Mouse (Mus musculus) mouse trophoblast stem cell (cell line): Measurements from ENCODE around the gene Eea1.
"Not testable (repeated sequence)": the region's sequence is repeated elsewhere in the genome, so short reads cannot be mapped to it uniquely, and the experiment has no call there.

Experiments used
- in situ Hi-C, 2 experiments: fragments of 300-500 bp; cut with MseI, MboI; formaldehyde crosslinking; loops; 2 replicates in 1 of 2; 3 replicates in 1 of 2; pipeline ENCODE4 v1.15.1; 2025

Eea1 gene

DNA sequence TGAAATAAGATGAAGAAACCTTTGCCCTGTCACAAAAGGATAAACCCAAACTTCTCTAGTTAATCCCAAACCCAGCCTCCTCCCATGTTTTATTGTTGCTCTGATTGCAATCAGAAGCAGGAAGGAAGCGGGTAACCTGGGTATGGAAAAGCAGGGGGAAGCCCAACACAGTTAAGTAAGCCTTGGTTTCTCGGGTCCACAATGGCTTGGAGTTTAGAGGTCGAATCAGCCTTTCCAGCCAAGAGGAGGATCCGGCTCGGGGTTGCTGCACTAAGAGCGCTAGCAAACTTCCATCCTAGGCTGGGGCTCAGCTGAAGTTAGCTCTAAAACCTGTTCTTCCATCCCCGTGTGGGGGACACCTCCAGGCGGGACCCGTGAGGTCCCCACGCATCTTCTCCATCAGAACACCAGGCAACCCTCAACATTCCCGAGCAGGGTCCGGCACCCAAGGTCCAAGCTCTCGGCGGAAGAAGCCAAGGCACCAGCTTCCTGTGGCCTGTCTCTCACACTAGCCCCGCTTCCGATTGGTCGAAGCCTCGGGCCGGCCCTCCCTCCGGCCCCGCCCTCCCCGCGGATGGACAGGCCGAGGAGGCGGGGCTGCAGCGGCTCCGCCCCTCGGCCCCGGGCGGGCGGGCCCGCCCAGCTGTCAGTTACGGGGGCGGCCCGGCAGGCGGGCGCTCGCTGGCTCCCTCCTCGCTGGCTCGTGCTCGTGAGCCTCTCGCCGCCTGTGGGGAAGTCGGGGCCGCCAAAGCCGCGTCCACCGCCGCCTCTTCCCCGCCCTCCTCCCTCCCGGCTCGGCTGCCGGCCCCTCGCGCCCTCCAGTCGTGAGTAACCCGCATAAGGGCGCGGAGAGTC is at the start of gene Eea1:
Gene Eea1 (plus strand): TSS at position 605 of the 855 bp plus-strand sequence.
- in situ Hi-C loops = no loop called here

DNA sequence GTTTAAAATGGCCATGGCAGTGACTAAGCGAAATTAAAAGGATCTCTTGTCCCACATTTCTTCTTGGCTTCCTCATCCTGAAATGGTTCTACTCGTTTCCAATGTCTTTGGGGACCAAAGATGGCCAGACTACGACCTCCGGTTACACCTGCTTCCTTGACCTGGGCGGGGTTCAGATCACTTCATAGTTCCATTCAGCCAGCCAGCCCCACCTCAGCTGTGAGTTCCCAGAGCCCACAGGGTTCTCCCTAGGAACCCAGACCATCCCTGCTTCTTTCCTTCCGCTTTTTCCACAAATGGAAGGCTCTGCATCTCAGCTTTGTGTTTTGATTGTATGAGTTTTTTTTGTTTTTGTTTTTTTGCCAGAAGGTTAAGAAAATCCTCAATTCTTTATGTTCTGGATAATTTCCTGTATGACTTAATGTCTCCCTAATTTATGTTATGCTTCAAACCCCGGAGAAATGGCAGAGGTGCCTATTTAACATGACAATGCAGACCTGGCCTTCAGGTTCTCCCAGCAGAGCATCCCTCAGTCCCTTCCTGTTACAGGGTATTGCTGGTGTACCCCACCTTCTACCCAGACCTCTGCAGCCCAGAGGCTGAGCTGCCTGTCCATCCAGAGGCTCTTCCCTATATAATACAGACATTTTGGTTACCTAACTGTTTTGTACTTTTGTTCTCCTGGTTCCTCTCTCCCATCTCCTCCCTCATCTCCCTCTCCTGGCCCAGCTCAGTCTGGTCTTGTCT is 49.1 kb upstream of the Eea1 start:
- in situ Hi-C loops = loop anchor here (5.0 to 10.0 kb wide), 2 partner anchors 337 to 339 kb away; no protein-coding TSS in a partner anchor

DNA sequence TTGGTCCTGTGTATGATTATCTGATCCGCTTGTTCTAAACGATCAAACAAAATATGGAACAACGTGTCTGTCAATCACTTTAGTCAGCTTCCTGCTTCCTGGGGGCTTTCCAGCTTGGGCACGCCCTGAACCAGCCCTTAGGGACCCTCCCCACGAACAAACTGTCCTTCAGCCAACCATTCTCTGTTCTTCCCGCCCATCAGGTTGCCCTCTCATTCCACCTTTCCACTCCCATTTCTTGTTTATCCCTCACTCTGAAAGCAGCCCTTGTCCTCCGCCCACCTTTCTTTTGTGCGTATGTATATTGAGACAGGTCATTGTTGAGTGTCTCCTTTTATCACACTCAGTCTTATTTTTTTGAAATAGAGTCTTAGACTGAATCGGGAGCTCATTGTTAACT is 48.3 kb upstream of the Eea1 start:
- in situ Hi-C loops = loop anchor here (5.0 to 10.0 kb wide), 2 partner anchors 337 to 340 kb away; no protein-coding TSS in a partner anchor

DNA sequence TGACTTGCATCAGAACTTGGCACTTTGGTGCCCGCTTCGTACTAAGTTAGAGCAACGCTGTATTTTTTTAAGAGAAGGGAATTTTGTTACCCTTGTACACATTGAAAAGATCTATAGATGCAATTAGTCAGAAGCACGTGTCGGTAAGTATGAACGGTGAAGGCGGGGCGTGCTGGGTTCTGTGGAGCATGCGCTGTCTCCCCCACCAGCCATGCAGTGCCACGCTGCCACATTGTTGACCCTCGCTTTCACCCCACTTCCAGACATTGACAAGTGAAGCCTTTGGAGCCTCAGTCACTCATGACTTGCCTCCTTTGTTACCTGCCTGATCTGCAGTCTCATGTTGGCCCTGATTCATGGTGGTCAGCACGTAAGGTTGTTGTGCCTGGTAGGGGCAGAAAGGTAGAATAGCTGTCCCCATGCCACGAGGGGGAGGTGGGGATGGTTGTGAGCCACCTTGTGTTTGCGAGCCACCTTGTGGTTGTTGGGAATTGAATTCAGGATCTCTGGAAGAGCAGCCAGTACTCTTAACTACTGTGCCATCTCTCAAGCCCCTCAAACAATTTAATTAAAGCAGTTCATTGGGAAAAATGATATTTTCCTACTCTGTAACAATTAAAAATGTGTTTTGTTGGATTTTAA is 47.0 kb upstream of the Eea1 start:
- in situ Hi-C loops = loop anchor here (5.0 to 10.0 kb wide), 2 partner anchors 339 to 341 kb away; no protein-coding TSS in a partner anchor

DNA sequence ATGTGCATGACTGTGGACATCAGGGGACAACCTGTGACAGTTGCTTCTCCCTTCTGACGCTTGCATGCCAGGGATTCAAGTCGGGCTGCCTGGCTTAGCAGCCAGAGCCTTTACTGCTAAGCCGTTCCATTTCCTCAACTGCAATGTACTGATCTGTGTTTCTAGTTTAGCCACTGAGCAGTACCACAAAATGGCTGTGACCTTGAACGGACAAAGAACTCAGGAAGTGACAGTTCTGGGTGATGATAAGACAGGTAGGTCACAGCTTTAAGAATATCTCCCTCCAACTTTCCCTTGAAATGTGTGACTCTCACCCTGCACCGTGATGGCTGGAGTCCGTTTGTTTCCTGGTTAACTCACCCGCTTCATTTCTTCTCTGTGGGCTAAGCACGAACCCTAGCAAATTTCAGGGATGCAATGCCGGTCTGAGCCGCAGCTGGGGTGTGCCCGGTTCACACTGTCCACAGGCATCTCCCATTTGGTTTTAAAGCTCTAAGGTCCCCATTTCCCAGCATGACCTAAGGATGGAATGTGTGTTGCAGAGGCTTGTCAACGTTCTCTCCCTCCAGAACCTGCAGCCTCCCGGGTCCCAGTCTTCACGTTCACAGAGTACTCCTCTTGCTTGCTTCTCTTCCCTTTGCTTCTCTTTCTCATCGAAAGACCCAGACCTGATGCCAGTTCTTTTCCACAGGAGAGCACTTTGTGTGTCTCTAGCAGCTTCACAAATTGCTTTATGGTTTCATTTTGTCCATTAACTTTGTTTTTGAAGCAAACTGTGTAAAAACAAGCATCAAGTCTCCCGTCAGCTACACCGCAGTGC is 46.2 kb upstream of the Eea1 start:
- in situ Hi-C loops = loop anchor here (5.0 to 10.0 kb wide), 2 partner anchors 339 to 342 kb away; no protein-coding TSS in a partner anchor

DNA sequence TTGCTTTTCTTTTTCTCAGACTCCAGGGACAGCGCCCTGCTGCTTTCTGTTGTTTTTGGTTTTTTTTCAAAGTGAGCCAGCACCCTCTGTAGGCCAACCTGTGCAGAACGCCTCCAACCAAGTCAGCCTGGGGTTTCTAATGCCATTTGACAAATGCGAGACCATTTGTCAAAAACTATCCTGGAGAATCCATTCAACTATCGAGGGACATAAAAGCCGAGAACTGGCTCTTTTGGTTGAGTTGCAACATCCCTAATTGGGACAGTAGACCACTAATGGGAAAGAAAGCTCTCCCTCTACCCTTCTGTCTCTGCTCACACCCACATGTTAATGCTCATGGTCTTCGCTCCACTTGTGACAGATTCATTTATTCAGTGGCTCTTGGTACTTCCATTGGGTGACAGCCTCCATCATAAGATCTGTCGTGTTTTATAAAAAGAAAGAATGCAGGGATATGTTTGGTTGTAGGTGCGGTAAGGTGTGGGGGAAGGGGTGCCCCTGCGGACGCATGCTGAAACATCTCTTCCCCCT is 45.5 kb upstream of the Eea1 start:
- in situ Hi-C loops = loop anchor here (5.0 to 10.0 kb wide), 3 partner anchors 142 to 343 kb away; no protein-coding TSS in a partner anchor

DNA sequence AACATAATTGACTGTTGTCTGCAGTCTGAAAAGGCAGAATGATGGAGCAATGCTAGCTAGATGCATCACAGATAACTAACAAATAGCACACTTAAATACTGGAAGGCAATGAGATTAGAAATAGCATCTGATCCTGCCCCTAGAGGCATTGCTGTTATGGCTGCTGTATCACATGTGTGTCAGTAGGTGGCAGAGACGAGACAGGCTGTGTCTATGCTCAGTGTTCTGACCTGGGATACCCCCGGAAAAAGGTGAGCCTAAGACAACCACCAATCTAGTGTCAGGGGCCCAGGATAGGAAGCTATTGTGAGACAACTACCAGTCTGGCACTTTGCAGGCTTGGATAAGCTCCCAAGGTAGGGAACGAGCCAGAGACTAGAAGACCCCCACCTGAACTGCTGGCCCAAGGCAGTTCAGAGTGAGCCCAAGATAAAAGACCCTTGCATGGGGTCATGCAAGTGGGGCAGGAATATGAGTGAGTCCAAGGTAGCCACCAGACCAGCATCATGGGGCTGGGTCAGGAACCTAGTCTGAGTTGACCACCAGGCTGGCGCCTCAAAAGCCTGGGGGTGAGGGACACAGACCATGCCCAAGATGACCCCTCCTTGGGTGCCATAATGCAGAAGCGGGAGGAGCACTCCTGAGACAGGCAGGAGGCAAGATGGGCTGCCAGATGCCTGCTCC is 41.8 kb upstream of the Eea1 start:
- in situ Hi-C loops = loop anchor here (5.0 to 10.0 kb wide), 2 partner anchors 139 to 344 kb away; no protein-coding TSS in a partner anchor

DNA sequence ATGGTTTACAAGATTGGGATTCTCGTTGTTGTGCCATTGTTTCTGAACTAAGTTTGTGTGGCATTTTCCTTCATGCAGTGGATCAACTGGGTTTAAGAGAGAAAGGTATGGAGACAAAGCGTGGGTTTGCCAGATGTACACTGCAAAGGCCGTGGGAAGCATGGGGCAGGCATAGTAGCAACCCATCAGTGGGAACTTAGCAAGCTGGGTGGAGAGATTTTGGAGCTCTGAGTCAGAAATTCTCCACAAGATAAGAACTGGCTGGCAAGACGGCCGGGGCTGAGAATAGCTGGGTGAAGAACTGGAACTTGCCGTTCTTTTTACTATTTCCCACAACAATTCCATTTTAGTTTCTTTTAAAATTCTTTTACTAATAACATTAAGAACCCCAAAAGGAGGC is 35.8 kb upstream of the Eea1 start:
- in situ Hi-C loops = no loop called here

DNA sequence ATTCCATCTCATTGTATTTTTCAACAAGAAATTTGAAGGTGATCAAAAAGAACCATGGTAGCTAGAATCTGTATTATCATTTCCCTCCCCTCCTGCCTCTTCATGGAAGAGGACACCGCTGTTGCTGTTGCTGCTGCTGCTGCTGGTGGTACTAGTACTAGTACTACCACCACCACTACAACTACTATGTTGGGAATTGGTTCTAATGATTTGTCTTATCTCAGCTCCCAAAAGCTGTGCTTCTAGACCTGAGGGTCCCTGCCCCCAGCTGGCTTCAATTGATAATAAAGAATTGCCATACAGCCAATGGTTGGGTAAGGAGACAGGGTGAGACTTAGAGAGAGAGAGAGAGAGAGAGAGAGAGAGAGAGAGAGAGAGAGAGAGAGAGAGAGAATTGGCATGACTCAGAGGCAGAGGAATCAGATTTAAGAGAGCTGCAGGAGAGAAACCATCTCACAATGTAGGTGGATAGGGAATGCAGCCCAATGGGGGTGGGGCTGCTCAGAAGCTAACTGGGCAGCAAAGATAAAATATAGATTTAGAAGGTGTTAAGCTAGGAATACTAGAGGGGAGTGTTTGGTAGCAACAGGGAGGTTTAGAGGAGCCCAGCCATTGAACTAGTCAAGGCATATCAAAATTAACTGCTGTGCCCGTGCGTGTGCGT is 31.1 kb upstream of the Eea1 start:
- in situ Hi-C loops = no loop called here

DNA sequence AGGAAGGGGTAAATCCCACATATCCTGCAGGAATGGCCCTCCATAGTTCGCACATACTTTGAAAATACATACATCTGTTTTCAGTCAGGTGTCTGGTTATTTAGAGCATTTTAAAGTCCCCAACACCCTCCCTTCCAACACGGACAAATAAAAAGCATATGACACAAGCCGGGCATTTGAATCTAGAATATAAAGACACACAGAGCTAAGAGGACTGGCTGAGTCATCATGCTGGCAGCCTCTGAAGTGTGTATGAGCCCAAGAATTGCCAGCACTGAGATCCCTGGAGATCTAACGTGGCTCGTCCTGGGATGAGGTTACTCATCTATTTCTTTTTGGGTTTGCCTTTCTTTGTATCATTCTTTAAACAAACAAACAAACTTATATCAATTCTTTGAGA is 29.4 kb upstream of the Eea1 start:
- in situ Hi-C loops = no loop called here

DNA sequence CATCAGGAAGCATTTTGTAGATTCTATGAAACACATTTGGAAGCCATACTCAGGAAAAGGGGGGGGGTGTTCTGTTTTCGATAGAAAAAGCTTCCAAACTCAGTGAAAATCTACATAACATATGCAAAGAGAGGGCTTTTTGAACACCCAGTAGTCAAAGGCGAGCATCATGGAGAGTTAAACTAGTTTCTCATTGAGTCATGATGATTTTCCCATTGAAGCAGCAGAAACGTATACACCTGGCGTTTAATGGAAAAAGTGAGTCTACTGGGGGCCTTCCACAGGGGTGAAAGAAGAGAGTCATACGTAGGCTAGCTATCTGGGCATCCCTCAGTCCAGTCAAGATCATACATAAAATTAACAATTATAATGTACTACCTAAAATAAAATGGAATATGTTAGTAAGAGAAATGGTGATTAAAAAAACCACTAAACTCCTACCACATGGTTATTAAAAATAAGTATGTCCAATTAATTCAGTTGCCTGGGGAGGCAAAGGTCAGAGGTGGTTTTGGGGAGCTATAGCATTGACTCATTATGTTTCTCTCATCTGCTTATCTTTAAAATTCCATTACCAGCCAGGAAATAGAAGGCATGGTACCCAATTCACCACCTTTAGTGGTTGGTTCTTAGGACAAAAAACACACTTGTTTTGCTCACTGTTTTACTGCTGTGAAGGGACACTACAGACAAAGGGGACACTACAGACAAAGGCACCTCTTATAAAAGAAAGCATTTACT is 25.8 kb upstream of the Eea1 start:
- in situ Hi-C loops = no loop called here

DNA sequence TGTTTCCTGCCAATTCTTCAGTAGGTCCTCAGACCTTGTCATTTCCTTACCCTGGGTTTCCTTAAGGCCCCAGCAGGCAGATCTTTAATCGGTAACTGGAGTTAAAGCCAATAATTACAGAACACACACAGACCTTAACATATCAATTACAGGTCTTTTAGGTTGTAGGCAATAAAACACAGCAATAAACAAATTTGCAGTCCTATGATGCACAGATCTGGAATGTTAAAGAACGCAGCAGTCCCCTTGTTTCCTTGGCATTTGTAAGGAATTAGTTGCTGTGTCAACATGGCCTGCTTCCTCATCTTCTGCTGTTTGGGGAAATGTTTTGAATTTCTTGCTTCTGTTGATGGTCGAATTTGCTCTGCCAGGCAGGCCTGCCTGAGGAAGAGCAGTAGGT is 21.7 kb upstream of the Eea1 start:
- in situ Hi-C loops = no loop called here

DNA sequence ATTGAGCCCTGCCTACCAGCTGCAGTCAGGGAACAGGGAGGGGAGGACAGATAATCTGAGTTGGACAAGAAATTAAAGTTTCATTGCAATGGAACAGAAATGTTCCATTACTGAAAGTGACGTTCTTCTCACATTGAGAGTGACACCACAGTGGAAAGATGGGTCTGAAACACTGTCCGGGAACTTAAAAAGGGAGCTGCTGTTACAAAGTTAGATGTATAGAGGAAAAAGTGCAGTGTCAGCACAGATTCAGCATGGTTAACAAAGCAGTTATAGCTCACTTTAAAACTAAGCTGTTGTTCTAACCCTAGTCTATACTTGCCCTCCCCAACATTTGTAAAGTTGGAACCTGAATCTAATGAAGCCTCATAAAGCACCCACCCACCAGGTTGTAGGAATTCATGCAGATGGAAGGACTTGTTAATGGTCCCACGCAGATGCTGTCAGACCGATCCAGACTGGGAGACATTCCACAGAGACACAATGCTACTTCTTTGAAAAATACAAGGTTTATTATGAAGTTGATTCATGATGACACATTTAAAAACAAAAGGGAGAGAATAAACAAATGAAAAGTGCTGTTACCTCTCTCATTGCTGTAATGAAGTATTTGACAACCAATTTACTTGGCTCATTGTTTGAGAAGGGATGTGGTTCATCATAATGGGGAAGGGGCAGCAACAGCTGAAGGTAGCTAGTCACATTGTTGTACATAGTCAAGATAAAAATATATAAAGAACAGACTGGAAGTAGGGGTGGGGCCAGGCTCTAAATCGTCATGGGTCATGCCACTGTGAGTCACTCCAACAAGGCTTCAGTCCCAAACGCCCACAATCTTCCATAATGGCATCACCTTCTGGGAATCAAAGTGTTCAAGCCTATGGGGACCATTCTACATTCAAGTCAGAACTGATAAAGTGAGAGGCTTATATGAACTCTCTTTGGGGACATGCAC is 16.9 kb upstream of the Eea1 start:
- in situ Hi-C loops = no loop called here

DNA sequence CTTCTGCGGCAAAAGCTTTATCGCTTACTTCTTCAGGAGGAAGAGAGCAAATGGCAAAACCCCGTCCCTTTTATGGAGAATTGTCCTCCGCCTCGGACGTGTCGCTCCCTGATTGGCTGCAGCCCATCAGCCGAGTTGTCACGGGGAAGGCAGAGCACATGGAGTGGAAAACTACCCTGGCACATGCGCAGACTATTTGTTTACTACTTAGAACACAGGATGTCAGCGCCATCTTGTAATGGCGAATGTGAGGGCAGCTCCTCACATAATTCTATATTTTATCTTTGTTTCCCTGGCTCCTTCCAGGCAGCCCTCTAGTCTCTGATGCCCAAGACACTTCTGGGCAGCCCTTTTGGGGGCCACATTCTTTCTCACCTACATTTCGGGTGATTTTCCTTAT is 6.8 kb upstream of the Eea1 start:
- in situ Hi-C loops = not testable (repeated sequence)

DNA sequence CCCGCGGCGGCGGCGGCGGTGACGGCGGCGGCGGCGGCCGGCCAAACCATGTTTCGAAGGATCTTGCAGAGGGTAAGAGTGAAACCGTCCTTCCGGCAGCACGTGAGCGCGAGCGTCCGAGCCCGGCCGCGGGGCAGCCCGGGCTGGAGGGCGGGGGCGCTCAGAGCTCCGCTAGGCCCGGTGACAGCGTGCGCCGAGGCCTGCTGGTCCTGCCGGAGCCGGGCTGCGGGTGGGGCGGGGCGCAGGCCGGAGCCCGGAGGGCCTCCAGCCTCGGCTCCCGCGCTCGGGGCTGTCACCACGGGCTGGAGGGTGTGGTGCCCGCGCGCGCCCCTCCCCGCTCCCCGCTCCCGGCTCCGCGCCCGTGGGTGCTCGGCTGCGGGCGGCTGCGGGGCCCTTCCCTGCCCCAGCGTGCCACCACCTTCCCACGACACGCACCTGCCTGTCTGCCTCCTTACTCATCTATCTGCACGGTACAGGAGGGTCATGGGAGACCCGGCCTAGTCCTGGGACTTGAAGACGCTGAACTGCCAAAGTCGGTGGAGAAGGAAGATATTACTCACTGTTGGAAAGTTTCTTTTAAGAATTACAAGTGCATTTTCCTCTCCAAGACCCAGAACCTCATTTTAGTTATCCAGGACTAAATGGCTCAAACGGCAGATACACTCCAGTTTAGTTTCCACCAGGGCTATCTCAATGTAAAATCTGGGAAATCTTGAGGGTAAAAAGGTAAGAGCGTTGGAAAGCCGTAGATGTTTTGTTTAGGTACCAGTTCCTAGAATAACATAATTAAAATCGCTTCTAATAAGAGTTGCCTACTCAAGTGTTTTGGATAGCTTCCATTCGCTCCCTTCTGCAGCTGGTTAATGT is 684 bp downstream of the Eea1 start:
- in situ Hi-C loops = no loop called here

DNA sequence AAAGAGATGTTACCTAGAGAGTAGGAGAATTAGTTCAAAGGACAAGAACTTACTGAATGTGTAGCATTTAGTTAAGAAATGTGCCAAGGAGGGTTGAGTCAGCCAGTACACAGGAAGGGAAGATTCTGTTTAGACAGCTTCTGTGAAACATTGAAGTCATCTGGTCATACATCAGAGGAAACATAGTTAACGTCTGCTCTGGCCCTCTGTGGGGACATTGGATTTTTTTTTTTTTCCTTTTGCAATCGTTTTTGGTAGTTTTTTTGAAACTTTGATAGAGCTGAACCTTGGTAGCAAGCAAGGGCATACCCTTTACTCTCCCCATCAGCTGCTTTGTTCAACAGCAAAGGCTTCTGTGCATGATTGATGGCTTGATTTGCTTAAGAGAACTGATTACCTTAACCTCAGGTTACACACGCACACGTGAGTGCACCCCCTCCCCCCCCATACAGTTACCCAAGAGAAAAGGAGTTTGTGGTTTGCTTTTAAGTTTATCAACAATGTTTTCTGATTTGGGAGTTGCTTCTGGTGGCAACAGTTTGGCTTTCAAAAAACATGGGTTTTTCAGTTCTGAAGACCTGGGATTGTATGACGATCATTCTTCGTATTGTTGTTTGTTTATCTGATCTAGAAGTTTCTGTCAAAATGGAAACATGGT is 1.4 kb downstream of the Eea1 start:
- in situ Hi-C loops = no loop called here
